Mouse (Mus musculus) liver, embryonic 11.5 days (tissue): ENCODE measurements at regions not wholly inside any gene's neighbourhood (a gene's known extent, or its start where the extent isn't known, plus 50 kb on each side); places are given as distances from the start of the nearest gene placed in this dataset.
"Not testable (repeated sequence)": the region's sequence is repeated elsewhere in the genome, so short reads cannot be mapped to it uniquely, and the experiment has no call there.

Source experiments
- ATAC-seq: fragments of 200-750 bp; cut with Nextera tagmentation; replicated peaks from 2 replicates; pipeline ENCODE4 v1.8.0; 2017; ENCODE audit warnings: moderate number of reproducible peaks, mild to moderate bottlenecking, moderate TSS enrichment, moderate library complexity; ENCODE audit not compliant: low FRiP score
- DNase-seq: peaks from one replicate; pipeline ENCODE4 v3.0.0-alpha.2; 2017; ENCODE audit warnings: low spot score
- H3K27ac ChIP-seq: fragments of 300-500 bp; sonication (generic); 2 replicates; pipeline ENCODE4 v1.5.1; 2014; ENCODE audit warnings: mild to moderate bottlenecking, low read depth, low read length, control low read depth
- H3K27me3 ChIP-seq: fragments of 300-500 bp; sonication (generic); replicated peaks from 2 replicates; pipeline ENCODE4 v1.6.1; 2014; ENCODE audit warnings: low read length, mixed read lengths; ENCODE audit not compliant: control insufficient read depth, insufficient read depth
- H3K36me3 ChIP-seq: fragments of 300-500 bp; sonication (generic); 2 replicates; pipeline ENCODE4 v1.6.1; 2014; ENCODE audit warnings: mild to moderate bottlenecking, low read length, moderate library complexity, mixed read lengths; ENCODE audit not compliant: control insufficient read depth, insufficient read depth
- H3K4me1 ChIP-seq: fragments of 300-500 bp; sonication (generic); replicated peaks from 2 replicates; pipeline ENCODE4 v1.6.1; 2014; ENCODE audit warnings: low read length, mixed read lengths; ENCODE audit not compliant: control insufficient read depth, insufficient read depth
- H3K4me2 ChIP-seq: fragments of 300-500 bp; sonication (generic); 2 replicates; pipeline ENCODE4 v1.6.1; 2014; ENCODE audit warnings: mild to moderate bottlenecking, control low read depth, moderate library complexity
- H3K4me3 ChIP-seq: fragments of 300-500 bp; sonication (generic); 2 replicates; pipeline ENCODE4 v1.5.1; 2014; ENCODE audit warnings: low read depth, low read length, control low read depth
- H3K9ac ChIP-seq: fragments of 300-500 bp; sonication (generic); 2 replicates; pipeline ENCODE4 v1.6.1; 2014; ENCODE audit warnings: low read depth, low read length, control low read depth
- H3K9me3 ChIP-seq: fragments of 300-500 bp; sonication (generic); 2 replicates; pipeline ENCODE4 v1.6.1; 2016; ENCODE audit warnings: low read length, inconsistent platforms, mixed read lengths; ENCODE audit not compliant: control insufficient read depth
- WGBS: fragments of 180-500 bp; shearing (Covaris S2); extraction: QIAGEN DNeasy Blood & Tissue Kit; methylation state at CpG from one replicate; pipeline ENCODE4 v1.1.7; 2014; 5-methylcytosine and 5-hydroxymethylcytosine counted together

GRCm38 (mm10) chr7:36198091-36198700 is 395.4 kb upstream of the Zfp507 start:
- Histone ChIP-seq H3K27me3 (no peaks in the 10 kb centered on the region), H3K4me3 (no peak overlapping the region), H3K9ac (no peak overlapping the region), H3K36me3 (no peaks in the 10 kb centered on the region), H3K4me2 (no peak overlapping the region), H3K27ac (no peak overlapping the region), H3K4me1 (no peaks in the 10 kb centered on the region), H3K9me3 (no peaks in the 10 kb centered on the region)
- no peak for DNase-seq
- no peak for ATAC-seq
- WGBS, result 83% methylated on average over 16 of the region's 16 CpGs

- ATAC-seq, result no peak
- H3K27ac ChIP-seq, result no peak overlapping the region
- no peak overlapping the region for H3K9ac ChIP-seq
- no peaks in the 10 kb centered on the region for H3K9me3 ChIP-seq
- 86% methylated on average over 18 of the region's 18 CpGs for WGBS
- no peaks in the 10 kb centered on the region for H3K27me3 ChIP-seq
- H3K4me2 ChIP-seq, result no peak overlapping the region
- no peaks in the 10 kb centered on the region for H3K4me1 ChIP-seq
- H3K4me3 ChIP-seq, result no peak overlapping the region
- no peak for DNase-seq
- no peaks in the 10 kb centered on the region for H3K36me3 ChIP-seq
These were observed 393.4 kb upstream of the Zfp507 start for GRCm38 (mm10) chr7:36196154-36196720.

- no peak overlapping the region for H3K9ac ChIP-seq
- H3K36me3 ChIP-seq, result no peaks in the 10 kb centered on the region
- no peak for ATAC-seq
- no peak overlapping the region for H3K27ac ChIP-seq
- H3K9me3 ChIP-seq, result no peaks in the 10 kb centered on the region
- H3K4me1 ChIP-seq, result no peaks in the 10 kb centered on the region
- H3K4me2 ChIP-seq, result no peak overlapping the region
- H3K4me3 ChIP-seq, result no peak overlapping the region
- no peak for DNase-seq
- WGBS, result 74% methylated on average over 8 of the region's 8 CpGs
- H3K27me3 ChIP-seq, result no peaks in the 10 kb centered on the region
These were observed 389.8 kb upstream of the Zfp507 start for GRCm38 (mm10) chr7:36192645-36193044.

- WGBS, result 58% methylated on average over 7 of the region's 7 CpGs
- Histone ChIP-seq H3K27ac (no peak overlapping the region), H3K4me3 (no peak overlapping the region), H3K36me3 (no peaks in the 10 kb centered on the region), H3K9ac (no peak overlapping the region), H3K4me1 (no peaks in the 10 kb centered on the region), H3K27me3 (no peaks in the 10 kb centered on the region), H3K4me2 (no peak overlapping the region), H3K9me3 (no peaks in the 10 kb centered on the region)
- no peak for DNase-seq
- no peak for ATAC-seq
These were observed 375.1 kb upstream of the Zfp507 start for GRCm38 (mm10) chr7:36177947-36178346.

- H3K4me3 ChIP-seq, result no peak overlapping the region
- ATAC-seq (no peak), DNase-seq (no peak)
- H3K36me3 ChIP-seq, result no peaks in the 10 kb centered on the region
- no peaks in the 10 kb centered on the region for H3K27me3 ChIP-seq
- H3K9ac ChIP-seq, result no peak overlapping the region
- no peaks in the 10 kb centered on the region for H3K9me3 ChIP-seq
- no peak overlapping the region for H3K27ac ChIP-seq
- WGBS, result 76% methylated on average over 4 of the region's 4 CpGs
- no peaks in the 10 kb centered on the region for H3K4me1 ChIP-seq
- no peak overlapping the region for H3K4me2 ChIP-seq
These were observed 372.5 kb upstream of the Zfp507 start for GRCm38 (mm10) chr7:36175296-36175695.

- 42% methylated on average over 2 of the region's 2 CpGs for WGBS
- DNase-seq, H3K4me2 ChIP-seq, H3K9ac ChIP-seq, H3K36me3 ChIP-seq, H3K9me3 ChIP-seq, H3K27ac ChIP-seq, H3K4me3 ChIP-seq, H3K27me3 ChIP-seq, H3K4me1 ChIP-seq, ATAC-seq: not testable (repeated sequence)
These were observed 369.7 kb upstream of the Zfp507 start for GRCm38 (mm10) chr7:36172511-36172910.

GRCm38 (mm10) chr7:36157270-36157945 is 354.6 kb upstream of the Zfp507 start:
- no peak overlapping the region for H3K27ac ChIP-seq
- no peaks in the 10 kb centered on the region for H3K9me3 ChIP-seq
- 69% methylated on average over 22 of the region's 22 CpGs for WGBS
- H3K4me1 ChIP-seq, result no peaks in the 10 kb centered on the region
- H3K4me3 ChIP-seq, result no peak overlapping the region
- DNase-seq, result no peak
- no peaks in the 10 kb centered on the region for H3K27me3 ChIP-seq
- H3K9ac ChIP-seq, result no peak overlapping the region
- H3K4me2 ChIP-seq, result no peak overlapping the region
- ATAC-seq, result no peak
- H3K36me3 ChIP-seq, result no peaks in the 10 kb centered on the region

- H3K4me2 ChIP-seq, result no peak overlapping the region
- DNase-seq, result no peak
- no peak overlapping the region for H3K27ac ChIP-seq
- no peaks in the 10 kb centered on the region for H3K9me3 ChIP-seq
- no peaks in the 10 kb centered on the region for H3K4me1 ChIP-seq
- no peak overlapping the region for H3K9ac ChIP-seq
- H3K4me3 ChIP-seq, result no peak overlapping the region
- H3K36me3 ChIP-seq, result no peaks in the 10 kb centered on the region
- WGBS, result 80% methylated on average over 12 of the region's 12 CpGs
- no peak for ATAC-seq
- H3K27me3 ChIP-seq, result no peaks in the 10 kb centered on the region
These were observed 353.8 kb upstream of the Zfp507 start for GRCm38 (mm10) chr7:36156595-36156994.

- Histone ChIP-seq H3K36me3 (no peaks in the 10 kb centered on the region), H3K9ac (no peak overlapping the region), H3K4me1 (no peaks in the 10 kb centered on the region), H3K27me3 (no peaks in the 10 kb centered on the region), H3K27ac (no peak overlapping the region), H3K4me3 (no peak overlapping the region), H3K4me2 (no peak overlapping the region), H3K9me3 (no peaks in the 10 kb centered on the region)
- ATAC-seq (no peak), DNase-seq (no peak)
- WGBS, result 62% methylated on average over 2 of the region's 2 CpGs
These were observed 352.8 kb upstream of the Zfp507 start for GRCm38 (mm10) chr7:36155576-36155975.
